Mouse (Mus musculus): Measurements from ENCODE around the gene Osbpl3. TPM values are rescaled to one million over a fixed set of nuclear protein-coding genes. Genes with fewer than 3 reads are reported as not detected.

Gene Osbpl3
- total RNA-seq, 2 experiments from 2014 or later: 56.0 to 58.5 TPM

DNA sequence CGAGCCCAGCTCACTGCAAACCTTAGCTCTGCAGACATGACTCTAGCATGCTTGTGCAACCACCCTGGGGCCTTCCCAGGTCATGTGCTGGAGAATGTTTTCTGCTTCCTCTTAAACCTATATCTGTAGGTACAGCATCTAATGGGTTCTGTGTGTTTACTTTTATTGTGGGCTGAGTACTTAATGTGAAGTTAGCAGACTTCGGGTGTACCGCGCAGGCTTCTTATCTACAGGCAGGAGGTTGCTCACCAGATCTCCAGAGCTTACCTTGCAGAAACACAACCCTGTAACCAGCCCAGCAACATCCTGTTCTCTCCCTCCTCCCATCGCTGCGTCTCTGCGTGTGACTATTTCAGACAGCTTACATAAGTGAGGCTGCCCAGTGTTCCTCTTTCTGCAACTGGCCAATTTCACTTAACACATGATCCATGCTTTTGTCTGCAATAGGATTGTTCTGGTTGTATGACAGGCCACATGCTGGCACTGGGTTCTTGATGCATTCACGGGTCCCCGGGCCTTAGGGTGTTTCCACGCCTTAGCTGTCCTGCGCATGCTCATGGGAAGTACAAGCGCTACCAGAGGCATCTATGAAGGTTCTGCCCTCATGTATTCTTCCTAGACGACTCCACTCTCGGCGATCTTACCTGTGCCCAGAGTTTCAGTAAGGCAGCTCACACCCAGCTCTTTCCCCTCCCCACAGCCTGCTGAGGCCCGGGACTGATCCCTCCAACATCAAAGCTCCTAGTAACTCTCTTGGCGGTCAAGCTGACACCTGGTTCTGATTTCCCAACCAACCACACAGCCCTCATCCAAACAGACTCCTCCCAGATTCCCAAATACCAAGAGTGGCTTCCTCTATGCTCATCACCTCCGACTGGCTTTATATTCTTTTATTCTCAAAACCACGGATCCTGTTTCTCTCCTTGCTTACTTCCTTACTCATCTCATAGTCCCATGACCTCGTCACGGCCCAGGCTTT lies 78.0 kb downstream of the Osbpl3 start:
- no peak for DNase-seq (ENCODE audit: low spot score in 2 of 2)

GRCm38 (mm10) chr6:50376684-50377083 lies 79.3 kb downstream of the Osbpl3 start:
- DNase-seq (ENCODE audit: low spot score in 2 of 2): no peak

DNA sequence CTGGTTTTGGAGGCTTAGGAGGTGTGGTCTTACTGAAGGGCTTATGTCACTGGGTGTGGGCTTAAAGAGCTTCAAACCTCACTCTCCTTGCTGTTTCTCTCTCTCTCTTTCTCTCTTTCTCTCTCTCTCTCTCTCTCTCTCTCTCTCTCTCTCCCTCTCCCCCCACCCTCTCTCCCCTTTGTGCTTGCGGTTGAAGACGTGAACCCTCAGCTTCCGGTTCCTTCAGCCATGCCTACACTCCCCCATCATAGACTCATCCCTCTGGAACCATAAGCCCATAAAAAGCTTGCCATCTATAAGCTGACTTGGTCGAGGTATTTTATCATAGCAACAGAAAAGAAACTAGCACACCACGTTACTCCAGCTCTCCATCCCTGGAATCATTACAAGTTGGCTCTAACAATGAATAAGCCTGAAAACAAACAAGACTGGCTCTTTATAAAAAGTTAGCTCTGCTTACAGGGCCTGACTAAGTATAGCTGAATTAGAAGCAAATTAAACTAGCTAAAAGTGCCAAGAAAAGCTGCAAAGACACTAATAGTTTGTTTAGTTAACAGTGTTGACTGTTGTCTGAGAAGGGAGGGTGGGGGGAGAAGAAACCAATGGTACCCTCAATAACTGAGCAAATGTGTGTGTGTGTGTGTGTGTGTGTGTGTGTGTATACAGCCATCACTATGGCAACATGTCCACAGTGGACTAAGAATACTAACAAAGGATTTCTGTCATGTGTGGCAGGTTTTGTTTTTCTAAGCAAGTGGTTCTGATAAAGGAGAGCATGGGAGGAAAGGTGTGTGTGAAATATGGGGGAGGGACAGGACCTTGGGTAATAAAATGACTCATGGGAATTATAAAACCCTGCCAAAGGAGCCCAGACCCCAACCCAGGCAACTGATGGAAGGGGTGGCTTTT lies 83.2 kb downstream of the Osbpl3 start:
- DNase-seq (ENCODE audit: low spot score in 2 of 2): no peak

DNA sequence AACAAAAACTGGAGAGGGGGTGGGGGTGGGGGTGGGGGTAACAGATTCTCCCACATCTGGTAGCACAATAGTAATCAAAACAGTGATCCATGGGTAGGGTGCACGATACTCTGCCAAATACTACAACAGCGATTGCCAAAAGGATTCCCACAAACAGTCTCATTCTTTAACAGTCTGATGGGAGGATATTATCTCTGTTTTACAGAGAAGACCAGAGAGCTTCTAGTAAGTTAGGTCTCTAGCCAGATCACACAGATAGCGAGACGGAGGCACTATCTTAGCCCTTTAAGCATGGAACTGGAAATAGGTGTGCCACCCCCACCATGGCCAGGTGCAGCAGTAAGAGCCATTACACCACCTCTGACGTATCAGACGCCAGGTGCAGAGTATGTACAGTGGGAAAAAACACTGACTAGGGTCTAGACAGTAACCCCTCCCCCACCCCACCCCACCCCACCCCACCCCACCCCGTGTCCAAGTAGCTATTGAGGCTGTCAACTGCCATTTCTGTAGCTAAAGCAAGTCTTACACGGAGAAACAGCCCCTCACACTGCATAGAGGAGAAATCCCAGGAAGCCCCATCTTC lies 84.4 kb downstream of the Osbpl3 start:
- DNase-seq (ENCODE audit: low spot score in 2 of 2): no peak

DNA sequence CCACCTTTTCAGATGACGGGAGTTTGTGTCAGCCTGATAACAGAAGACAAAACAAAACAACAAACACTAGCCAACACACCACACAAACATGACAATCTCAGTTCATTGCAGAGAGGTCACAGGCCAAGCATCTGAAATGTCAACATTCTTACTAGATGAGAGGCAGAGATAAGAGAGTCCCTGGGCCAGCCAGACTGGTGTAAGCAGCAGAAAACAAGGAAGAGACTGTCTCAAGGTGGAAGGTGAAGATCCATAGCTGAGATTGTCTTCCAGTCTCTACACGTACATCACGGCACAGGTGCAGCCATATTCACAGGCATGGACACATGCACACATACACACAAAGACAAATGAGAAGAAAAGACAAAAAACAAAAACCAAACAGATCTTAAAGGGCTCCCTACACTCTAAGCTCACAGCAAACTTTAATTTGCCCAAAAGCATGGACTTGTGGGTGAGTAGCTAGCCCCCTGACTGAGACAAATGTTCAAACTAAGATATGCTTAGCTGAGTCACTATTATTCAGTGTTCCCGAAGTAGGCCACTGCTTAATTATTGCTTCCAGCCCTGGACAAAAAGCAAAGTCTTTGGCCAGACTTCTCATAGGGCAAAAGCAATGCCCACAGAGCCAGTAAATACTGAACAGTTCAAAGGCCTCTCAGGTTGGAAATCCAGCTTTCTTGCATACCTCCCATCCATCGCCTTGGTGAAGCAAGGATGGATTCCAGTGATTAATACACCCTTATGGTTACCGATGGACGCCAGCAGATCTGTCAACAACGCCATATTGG lies 87.3 kb downstream of the Osbpl3 start:
- no peak for DNase-seq (ENCODE audit: low spot score in 2 of 2)

GRCm38 (mm10) chr6:50367836-50368235 lies 88.2 kb downstream of the Osbpl3 start:
- DNase-seq (ENCODE audit: low spot score in 2 of 2): no peak

DNA sequence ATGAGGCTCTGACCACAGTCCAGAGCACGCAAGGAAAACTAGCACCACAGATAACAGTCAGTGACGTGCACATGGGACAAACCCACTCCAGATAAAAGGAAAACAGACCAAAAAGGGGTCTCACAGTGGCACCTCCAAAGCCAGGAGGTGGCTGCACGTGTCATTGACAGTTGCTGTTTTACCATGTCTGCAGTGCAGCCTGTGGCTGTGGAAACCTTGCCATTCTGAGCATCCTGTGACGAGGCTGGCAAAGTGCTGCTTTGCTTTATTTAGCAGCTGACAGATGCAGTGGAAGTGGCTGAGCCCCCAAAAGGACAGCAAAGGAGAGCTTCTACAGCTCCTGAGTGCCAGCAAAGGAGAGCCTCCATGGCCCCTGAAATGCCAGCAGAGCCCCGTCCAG lies 89.3 kb downstream of the Osbpl3 start:
- DNase-seq (ENCODE audit: low spot score in 2 of 2): no peak

GRCm38 (mm10) chr6:50366319-50366718 lies 89.7 kb downstream of the Osbpl3 start:
- DNase-seq (ENCODE audit: low spot score in 2 of 2): no peak

DNA sequence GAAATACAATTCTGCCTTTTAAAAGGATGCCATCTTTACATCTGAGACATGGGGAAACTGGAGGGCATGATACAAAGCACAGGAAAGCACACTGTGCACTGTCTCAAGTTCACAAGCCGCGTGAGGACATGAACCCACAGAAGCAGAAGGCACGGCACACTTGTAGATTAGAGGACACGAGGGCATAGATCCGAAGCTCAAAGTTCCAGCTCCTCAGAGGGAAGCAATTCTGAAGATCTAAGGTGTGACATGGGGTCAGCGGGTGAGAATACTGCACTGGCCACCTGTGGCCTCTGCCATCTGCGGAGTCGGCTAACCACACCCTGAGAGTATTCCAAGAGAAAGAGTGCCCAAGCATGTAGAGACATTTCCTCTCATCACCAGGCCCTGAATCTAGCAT lies 91.6 kb downstream of the Osbpl3 start:
- DNase-seq (ENCODE audit: low spot score in 2 of 2): no peak

GRCm38 (mm10) chr6:50363385-50363784 lies 92.6 kb downstream of the Osbpl3 start:
- no peak for DNase-seq (ENCODE audit: low spot score in 2 of 2)

DNA sequence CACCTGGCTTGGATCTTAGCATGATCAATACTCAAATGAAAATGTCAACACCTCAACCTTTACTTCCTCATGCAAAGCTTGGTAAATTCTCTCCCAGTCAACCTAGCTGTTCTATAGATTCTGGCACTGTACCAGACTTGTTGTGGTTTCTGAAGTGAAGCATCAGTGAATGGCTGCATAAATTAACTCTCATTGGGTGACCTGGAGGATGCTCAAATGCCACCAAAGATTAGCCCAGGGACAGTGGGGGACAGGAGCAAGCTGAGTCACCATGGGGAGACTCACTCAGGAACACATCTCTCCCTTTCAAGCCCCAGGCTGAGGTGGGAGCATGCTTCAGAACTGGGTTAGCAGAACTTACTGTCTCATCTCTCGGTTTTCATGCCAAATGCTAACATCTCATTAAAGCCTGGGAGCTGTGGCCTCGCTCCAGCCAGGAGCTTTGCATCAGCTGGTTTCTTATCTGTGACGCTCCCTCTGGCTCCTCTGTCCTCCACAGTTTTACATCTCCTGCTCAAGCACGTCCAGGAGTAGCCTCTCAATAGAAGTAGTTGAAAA lies 93.2 kb downstream of the Osbpl3 start:
- DNase-seq (ENCODE audit: low spot score in 2 of 2): no peak

GRCm38 (mm10) chr6:50362196-50362595 lies 93.8 kb downstream of the Osbpl3 start:
- DNase-seq (ENCODE audit: low spot score in 2 of 2): no peak

DNA sequence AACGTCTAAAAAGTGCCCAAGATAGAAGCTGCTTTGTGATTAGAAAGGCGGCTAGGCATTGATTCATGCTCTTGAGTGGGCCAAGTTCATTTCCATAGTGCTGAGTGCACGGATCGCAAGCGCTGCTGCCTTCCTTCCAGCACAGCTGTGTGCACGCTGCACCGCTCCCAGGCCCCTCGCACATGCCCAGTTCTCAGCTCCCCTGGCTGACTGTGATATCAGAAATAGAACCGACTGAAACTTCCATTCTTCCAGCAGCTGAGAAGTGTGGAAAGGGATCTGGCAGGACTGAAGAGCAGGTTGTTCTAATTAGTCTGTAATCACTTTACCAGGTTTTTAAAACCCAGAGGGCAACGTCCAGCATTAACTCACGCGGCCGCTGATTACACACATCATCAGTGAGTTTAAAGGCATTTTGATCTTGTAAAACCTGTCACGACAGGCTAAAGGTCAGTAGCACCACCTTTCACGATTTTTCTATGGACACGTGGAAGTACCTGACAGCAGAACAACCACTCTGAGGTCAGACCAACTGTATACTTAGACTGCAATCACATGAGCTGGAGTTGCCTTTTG lies 97.8 kb downstream of the Osbpl3 start:
- DNase-seq (ENCODE audit: low spot score in 2 of 2): no peak

GRCm38 (mm10) chr6:50354688-50355660 lies 101.0 kb downstream of the Osbpl3 start:
- DNase-seq (ENCODE audit: low spot score in 2 of 2): no peak

DNA sequence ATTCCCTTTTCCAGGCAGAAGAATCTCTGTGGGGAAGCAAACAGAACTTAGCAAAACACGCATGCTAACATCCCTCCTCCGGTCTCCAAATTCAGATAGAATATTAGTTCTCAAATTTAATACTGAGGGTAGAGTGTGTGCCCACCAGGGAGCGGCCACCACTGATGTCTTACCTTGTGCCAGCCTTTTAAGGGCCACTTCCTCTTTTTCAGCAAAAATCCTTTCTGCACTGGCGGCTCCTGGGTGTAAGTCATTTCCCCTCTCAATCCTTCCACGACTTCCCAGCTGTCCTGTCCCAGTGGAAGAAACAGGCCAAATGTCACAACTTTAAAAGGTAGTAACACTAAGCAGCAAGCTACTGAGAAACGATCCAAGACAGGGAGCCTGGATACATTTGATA lies 103.2 kb downstream of the Osbpl3 start:
- DNase-seq (ENCODE audit: low spot score in 2 of 2): no peak

GRCm38 (mm10) chr6:50350911-50351310 lies 105.1 kb downstream of the Osbpl3 start:
- no peak for DNase-seq (ENCODE audit: low spot score in 2 of 2)

DNA sequence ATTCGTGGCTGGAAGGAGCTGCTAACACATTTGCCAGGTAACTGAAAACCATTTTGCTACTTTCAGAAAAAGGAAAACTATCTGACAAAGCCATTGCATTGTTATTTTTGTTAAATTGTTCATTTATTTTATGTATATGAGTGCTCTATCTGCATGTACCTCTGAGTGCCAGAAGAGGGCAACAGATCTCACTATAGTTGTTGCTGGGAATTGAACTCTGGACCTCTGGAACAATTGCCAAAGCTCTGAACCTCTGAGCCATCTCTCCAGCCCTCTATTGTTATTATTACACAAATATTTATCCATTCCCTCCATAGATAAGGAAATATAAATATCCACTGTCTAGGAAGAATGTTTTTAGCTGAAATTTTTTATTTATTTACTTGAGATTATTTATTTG lies 107.4 kb downstream of the Osbpl3 start:
- DNase-seq (ENCODE audit: low spot score in 2 of 2): no peak

DNA sequence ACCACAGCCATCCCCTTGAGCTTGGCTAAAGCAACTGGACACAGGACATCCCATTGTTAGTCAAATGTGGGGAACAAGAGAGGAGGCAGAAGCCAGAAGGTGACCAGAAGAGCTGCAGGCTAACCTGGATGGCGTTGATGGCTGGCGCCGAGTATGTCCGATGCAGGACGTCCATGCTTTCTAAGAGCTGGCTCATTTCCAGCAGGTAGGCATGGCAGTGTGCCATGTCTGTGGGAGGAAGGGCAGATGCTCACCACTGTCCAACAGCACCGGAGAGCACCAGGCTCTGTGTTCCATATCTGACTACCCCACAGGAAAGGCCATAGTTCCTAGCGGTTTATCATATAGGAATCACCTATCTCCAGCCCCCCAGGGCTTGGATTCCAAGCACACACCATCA lies 109.8 kb downstream of the Osbpl3 start:
- DNase-seq (ENCODE audit: low spot score in 2 of 2): no peak

All from adrenal gland, postnatal 4 days (tissue).